Mouse (Mus musculus) mesoderm, embryonic 11.5 days (tissue): Measurements from ENCODE around the gene Smco1.

Experiments
- DNase-seq: peaks from one replicate; pipeline ENCODE4 v3.0.0-alpha.2; 2012; ENCODE audit warnings: low read depth, low spot score

Gene Smco1

GRCm38 (mm10) chr16:32311970-32312369 is 40.7 kb downstream of the Smco1 start:
- DNase-seq: no peak

DNA sequence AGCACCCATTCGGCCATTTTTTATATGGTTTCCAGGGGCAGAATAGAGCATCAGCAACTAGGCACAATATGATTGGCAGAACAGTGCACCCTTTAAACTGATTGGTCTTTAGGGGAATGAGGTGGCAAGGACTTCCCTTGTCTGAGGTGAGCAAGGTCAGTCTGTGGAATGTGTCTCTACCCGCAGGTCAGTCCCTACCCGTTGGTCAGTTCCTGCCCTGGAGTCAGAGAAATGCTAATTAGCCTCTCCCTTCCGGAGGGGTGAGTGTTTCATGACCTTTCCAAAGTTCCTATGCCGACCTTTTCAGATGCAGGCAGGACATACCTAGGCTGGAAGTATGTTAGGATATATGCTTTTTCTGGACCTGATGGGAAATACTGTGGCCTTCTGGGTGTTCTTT is 41.1 kb downstream of the Smco1 start:
- DNase-seq: no peak

DNA sequence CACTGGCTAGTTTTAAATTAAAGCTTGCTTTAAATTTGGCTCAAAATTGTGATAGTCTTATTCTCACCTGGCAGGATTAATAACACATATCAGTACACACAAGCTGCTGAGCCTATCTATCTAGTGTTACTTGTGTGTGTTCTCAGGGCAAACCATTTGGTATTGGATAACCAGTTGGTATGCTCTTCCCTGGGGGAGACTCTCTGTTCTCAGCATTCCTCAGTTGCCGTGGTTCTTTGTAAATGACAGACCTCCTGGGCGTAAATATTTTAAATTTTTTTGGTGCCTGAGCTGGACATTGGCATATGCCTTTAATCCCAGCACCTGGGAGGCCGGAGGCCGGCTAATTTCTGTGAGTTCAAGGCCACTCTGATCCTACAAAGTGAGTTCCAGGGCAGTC is 41.6 kb downstream of the Smco1 start:
- no peak for DNase-seq

- no peak for DNase-seq
Observed at GRCm38 (mm10) chr16:32316601-32317000, 45.3 kb downstream of the Smco1 start.

DNA sequence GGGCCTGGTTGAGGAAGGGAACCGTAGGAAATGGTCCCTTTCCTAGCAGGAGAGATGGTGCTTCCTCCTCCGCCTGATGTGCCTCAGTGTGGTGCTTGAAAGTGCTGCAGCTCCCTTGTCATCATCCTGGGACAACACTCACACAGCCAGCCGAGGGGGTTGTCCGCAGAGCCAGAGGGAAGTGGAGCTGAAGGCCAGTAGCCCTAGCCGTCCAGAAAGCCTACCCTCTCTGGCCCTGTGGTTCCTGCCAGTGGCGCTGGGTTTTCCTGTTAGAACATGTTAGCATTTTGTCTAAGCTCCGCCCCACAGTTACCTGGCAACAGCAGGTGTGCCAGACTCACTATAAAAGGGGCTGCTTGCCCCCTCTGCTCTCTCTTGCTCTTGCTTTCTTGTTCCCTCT is 52.7 kb downstream of the Smco1 start:
- no peak for DNase-seq
